Mouse (Mus musculus): Measurements from ENCODE around the gene Nhsl2.

Nhsl2 gene

DNA sequence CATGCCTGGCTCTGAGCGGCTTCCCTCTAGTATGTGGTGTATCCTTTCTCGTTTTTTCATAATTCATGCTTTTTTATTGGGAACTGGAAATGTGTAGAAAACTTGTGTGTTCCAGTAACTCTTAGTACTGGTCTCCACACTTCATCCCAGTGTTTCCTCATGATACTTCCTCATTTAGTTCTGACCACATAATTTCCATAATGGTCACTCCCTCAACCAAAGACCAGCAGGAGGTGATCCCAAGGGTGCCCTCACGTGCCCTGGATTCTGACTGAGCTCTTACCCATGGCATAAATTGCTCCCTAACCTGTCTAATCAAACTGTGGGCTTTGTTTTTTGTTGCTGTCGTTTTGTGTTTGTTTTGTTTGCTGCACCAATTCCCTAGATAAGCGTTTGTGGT lies 58.1 kb downstream of the Nhsl2 start:
- no peak for DNase-seq

DNA sequence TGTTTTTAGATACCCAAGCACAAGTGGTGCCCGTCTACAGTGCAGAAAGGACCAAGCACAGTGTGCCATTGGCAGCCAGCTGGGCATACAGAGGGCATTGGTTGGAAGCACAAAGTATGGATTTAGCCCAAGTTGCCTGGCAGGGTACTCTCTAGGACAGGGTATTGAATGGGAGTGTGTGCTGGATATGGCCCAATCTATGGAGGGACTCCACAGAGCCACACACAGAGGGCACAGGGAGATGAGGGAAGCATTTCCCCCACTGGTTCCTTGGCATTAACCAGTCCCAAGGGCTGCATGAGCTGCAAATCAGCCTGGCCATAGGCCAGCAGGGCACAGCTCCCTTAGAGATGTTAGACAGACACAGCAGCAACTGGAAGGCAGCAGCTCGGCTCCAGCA lies 79.9 kb downstream of the Nhsl2 start:
- no peak for DNase-seq

DNA sequence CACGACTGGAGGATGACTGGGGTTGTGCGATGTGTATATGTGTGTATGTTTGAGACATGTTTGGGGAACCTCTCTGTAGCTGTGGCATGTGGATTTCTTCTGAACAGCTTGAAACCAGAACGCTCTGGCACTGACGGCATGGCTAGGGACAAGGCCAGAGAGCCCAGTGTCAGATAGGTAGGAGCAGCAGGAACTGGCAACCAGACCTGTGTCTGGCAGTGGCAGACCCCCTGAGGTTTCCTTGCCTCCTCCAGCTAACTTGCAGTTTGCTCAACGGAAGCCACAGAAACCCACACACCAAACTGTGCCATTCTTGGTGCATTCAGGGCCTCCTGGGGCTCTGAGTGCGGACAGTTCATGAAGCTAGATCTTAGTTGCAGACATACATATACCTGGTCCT lies 81.1 kb downstream of the Nhsl2 start:
- DNase-seq, result no peak

DNA sequence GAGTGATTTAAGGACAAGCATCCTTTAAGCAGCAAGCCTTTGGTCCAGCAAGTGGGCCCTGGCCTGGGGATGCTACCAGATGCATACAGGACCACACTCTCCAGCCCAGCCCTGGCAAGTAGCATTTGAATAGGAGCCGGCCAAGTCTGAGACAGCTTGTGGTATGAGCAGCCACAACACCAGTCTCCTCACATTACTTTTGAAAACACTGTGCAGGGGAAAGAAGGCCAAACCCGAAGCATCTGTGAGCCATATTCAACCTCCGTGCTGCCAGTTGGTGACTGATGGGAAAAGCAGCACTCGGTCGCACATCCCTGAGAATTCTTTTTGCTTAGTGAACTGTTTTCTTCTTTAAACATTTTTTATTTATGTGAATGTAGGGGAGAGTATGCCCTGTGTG lies 81.8 kb downstream of the Nhsl2 start:
- no peak for DNase-seq

DNA sequence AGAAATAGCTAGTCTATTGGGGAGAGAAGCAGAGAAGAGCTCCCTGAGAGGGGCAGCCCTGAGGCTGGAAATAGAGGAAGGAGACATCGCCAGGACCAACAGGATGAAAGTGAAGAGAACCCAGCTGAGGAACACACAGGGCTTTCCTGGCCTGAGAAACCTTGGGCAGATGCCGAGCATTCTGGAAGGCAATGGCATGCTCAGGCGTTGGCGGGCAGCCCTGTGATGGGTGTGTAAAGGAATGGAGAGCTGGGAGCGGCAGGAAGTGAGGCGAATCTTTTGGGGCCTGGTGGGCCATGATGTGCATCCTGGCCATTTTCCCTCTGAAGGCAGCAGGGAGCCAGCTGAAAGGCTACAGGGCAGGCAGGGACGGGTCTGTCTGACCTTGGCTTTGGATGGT lies 83.1 kb downstream of the Nhsl2 start:
- peak in 1 of 2 experiments; percentile 30 for DNase-seq

DNA sequence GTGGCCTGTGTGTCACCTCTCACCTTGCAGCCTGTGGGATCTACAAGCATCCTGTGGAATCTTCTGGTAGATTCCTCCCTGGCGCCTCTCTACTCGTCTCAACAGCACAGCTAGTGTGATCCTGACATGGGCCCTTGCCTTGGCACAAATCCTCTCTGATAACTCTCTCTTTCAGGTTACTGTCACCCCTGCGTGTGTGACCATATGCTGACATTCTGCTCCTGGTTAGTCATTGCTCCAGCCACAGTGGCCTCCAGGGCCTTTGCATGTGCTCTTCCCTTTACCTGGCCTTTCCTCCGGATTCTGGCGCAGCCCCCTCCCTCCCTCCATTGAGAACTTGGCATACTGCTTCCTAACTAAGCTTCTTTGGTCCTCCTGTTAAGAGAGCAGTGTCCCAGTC lies 84.2 kb downstream of the Nhsl2 start:
- no peak for DNase-seq

DNA sequence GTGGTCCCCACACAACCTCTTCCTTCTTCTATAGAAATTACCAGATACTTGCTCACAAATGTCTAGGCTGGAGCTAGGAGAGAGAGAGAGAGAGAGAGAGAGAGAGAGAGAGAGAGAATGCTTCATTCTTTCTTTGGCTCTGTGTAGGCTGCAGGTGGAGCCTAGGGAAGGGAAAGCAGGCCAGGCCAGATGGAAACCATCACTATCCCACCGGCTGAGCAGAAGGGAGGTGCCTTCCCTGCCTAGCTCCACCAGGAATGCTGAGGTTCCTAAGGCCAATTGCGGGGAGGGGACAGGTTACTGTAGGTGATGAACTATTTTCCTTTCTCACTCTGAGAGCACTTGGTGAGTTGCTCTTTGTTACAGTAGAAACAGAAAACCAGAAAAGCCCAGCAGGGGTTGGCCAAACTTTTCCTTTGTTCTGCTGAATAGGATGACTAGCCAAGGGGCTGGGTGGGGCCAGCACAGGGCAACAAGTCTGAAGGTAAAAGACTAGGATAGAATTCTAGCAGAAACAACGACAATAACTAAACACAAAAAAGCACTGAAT lies 86.2 kb downstream of the Nhsl2 start:
- DNase-seq, result no peak

DNA sequence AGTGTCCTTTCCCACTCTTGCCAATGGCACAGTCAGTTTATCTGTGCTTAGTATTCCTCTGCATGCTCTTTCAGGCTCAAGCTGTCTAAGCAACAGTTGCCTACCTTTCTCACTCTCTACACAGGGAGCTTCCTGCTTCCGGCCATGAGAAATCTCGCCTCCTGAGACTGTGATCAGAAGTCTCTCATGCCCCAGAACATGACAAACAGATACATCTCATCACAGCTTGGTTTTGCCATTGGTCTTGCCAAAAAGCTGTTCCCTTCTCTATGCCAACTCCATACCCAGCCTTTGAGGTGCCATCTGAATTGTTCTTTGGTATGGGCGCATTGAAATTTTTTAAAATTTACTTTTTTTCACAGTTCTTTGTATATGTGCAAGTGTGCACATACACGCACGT lies 90.3 kb downstream of the Nhsl2 start:
- DNase-seq, result no peak

DNA sequence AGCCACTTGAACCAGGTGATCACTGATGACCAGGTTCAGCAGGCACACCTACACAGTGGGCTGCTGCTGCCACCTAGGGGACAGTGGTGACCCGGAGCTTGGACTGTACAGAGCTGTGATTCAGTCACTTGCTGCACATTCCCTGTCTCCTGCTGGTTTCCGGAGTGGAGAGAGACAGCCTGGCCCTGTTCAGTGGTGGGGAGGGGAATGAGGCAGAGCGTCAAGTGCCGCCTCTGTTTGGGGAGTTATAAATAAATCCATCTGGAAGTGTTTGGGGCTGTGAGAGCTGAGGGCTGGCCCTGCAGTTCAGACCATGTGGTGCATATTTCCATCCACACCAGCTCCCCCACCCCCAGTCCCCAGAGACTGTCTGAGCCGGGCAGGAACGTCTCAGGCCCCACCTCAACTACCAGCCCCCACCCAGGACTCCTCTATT lies 93.3 kb downstream of the Nhsl2 start:
- peak; percentile 82 to 87 for DNase-seq

DNA sequence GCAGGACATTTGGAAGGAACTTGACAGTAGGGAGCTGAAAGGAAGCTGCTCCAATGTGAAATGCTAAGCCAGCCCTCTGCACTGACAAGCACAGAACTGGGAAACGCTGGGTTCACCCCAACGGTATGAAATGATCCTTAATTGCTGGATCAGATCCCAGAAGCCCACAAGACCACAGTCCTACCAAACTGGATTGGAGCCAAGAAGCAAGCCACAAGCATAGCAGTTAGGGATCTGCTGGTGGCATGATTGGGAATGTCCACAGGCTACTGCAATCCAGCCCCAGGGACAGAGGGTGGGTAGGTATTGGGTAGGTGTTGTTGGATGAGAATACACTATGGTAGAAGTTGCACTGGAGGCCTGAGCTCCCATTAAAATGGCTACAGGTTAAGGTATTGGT lies 94.6 kb downstream of the Nhsl2 start:
- no peak for DNase-seq

DNA sequence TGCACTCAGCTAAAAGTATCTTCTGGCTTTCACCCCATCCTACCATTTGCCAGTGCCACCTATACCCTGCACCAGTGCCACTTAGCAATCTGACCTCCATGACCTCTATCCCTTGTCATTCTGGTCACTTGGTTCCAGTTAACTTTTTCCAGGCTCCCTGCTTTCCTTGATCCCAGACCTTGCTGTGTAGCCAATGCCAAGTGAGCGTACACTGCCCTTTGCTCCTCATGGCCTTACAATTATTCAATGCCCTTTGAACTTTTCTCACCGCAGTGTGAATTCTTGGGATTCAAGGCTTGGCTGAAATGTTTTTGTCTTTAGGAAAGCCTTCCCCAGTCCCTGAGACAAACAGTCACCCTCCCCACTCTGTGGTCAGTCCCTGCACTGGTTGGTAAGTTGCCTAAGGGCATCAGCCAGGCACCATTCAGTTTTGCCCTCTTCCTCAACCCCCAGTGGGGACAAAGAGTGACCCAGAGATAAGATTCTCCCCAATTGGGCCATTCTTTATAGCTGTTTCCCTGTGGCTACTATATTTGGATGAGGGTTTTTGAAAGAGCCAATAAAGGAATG lies 95.7 kb downstream of the Nhsl2 start:
- no peak for DNase-seq

DNA sequence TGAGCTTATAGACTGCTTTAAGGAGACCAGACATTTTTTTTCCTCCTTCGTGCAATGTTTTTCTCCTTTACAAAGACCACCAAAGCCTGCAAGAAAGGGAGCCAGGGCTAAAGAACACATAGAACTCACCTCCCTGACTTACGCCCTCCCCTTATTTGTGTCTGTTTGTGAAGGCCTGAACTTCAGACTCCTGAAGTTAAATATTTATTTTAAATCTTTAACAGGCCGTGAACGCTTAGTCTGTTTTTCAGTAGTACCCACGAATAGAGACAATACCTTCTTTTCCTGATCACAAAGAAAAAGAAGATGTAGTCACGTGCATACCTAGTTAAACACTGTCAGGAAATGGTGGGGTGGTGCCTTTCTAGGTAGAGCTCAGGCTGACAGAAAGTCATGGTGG lies 103.3 kb downstream of the Nhsl2 start:
- DNase-seq, result no peak

DNA sequence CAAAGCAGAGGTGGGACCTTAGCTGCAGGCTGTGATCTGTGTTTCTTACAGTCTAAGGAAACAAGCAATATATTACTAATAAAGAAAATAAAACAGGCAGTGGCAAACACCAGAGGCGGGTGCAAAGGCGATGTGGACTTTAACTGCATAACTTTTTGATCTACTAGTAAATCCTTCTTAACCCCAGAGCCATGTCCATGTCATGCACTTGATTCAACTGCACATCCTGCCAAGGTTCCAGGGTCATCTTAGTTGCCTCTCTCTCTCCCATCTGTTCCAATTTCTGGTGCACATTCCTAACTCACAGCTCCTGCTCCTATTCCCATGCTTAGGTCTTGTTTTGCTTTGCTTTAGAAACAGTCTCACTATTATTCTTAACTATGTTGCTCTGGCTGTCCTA lies 104.1 kb downstream of the Nhsl2 start:
- DNase-seq, result no peak

DNA sequence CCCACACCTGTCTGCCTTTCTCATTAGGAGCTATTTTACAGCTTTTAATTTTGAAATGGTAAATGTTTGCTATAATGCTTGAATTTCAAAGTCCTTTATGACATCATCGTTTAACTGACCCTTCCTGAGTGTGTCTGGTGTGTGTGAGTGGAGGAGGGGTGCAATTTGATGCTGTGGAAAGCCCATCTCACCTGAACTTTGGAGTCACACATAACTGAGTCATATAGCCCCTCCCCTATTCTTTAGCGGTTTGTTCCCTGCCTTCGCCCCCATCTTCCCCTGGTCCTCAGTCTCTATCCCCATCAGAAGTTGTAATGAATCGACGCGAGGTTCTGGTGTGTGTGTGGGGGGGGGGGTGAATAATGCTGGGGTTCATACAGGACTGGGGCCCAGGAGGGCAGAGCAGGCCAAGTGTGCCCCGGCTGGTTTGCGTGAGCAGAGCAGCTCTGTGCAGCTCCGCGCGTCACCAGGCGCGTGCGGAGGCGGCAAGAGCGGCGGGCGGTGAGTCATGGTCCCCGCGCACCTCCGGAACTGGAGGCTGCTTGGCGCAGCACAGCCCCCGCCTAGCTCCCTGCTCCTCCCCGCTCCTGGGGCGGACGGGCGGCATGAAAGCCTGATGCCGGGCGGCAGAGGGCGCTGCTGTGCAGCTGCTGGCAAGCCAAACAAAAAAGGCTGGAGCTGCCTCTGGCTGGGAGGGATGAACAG lies 104.8 kb downstream of the Nhsl2 start:
- DNase-seq, result peak; percentile 91 to 93

DNA sequence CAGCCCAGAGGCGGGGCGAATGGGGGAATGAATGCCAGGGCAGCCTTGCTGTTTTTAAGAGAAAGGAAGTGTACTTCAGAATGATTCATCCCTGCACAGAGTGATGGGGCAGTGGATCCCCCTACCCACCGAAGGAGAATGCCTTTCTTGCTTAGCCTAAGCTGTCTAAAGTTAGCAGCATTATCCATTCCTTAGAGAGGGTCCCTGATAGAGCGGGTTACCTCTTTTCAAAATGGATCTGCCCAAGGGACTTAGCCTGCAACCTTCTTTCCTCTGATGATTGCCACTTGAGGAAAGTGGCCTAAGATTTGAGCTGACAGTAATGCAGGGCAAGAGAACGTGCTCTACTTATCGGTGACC lies 105.3 kb downstream of the Nhsl2 start:
- DNase-seq, result no peak

DNA sequence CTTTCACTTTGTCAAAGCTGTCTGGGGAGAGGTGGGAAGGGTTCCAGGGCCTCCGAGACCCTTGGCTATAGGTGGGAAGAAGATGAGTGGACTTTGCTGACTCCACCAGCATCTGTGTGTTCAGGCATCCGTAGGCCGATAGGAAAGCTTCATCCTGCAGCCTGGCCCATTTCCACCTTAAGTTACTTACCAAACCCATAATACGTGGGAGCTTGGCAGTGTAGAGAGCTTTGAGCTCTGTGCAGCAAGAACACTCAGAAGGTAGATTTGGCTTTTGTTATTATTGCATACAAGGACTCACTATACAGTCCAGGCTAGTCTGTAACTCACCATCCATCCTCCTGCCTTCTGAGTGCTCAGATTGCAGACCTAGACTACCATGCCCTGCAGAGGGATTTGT lies 112.7 kb downstream of the Nhsl2 start:
- no peak for DNase-seq

DNA sequence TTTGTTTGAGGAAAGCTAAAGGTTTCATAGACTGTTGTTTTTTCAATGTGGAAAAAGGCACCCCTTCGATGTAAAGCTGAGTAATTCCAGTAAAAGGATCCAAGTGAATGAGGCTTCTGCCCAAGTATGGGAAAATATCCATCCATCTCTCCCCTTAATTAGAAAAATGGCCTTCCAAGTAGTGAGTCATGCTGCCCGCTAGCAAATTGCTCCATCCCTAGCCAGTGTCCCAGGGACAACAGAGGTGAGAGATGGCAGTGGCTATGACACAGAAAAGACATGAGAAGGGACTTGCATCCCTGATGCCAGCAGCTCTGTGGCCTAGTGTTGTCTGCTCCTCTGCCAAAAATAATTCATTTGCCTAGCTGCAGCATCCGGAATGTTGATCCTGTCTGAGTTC lies 114.5 kb downstream of the Nhsl2 start:
- DNase-seq, result no peak

DNA sequence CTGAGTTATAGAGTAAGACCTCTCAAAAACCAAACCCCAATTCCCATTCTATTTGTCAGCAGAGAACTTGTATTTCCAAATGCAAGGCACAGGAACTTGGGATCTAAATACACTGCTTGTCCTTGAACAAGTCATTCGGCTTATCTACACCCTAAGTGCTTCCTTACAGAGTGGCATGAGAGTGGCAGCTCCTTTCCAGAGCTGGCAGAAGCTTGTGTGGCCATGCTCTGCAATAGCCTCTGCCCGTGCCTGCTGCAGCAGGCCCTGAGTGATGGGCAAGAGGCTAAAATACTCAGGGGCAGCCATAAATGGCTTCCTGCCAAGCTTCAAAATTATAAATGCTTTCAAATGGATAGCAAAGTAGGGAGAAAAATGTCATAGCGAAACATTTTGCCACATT lies 123.8 kb downstream of the Nhsl2 start:
- DNase-seq, result no peak

DNA sequence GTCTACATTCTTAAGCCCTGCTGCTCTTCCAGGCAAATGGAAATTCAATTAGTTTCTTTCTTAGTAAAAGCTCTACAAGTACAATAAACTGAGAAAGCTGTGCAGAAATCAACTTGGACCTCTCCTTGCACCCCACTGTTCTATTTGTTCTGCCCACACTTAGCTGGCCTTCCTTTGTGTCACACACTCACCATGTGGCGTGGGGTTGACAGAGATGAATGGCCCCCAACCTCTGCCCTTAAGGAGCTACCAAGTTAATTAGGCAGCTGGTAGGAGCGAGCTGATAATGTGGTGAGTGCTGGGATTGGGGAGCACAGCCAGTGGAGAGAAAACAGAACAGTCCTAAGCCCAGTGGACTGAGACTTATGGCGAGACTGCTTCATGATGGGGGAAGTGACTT lies 127.7 kb downstream of the Nhsl2 start:
- no peak for DNase-seq

DNA sequence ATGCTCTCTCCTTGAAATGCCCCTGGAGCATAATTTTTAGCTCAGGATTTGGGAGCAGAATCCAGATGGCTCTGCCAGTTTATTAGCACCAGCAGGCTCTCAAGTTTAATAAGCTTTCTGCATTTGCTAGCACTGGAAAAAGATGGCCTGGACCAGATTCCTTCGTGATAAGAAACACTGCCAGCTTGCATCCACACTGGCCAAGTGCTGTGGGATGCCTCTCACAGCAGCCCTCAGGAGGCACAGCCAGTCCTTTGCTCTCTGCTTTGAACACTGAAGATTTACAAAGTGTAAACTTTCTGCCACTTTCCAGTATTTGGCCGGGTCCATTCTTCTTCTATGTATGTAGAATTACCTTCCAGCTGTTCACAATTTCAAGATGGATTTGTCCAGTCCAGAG lies 129.7 kb downstream of the Nhsl2 start:
- DNase-seq, result no peak

DNA sequence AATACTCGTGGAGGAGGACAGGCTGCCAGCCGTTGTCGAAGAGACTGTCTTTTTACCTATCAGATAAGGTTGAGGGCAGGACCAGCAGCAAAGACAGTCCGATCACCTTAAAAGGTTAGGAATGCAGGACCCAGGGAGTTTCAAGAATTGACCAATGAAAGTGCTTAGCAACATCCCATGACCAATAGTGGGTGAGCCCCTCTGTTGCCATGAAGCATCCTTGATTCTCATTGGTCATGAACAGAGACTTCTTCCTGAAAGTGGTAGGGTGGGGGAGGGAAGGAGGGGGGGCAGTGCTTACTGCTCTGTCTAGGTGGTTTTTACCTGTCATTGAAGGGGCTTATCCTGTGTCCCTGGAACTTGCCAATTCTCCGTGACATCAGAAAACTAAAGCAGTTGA lies 130.1 kb downstream of the Nhsl2 start:
- DNase-seq, result peak in 1 of 2 experiments; percentile 32

DNA sequence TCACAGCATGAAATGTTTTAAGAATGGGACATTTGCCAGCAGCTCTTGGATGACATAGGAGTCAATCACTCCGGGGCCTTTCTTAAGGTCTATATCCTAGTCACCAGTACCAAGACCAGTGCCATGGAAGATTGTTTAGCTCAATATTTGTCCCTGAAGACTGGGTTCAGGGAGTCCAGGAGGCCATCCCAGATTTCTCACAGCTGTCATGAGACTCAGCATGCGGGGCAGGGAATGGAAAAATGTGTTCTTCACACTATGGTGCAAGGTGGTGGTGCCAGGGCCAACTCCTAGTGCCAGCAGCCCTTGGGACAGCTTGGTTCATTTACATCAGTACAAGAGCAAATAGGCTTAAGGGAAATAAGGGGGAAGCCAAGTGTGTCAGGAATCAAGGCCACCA lies 131.4 kb downstream of the Nhsl2 start:
- no peak for DNase-seq

DNA sequence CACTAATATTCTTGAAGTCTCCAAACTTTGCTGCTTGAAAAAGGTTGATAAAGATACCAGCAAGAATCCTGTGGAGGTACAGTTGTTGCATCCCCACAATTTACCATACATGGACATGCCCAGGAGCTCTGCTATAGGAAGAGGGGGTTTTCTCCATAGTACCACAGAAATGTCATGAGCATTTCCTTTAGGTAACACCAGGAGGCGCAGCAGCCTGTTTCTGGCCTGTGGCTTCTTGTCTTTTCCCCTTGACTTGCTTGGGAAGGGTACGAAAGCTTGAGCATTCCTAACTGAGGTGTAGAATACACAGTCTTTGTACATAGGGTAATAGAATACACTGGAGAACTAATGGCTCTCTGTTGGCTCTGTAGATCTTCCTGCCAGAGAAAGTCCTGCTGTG lies 132.3 kb downstream of the Nhsl2 start:
- peak; percentile 20 to 36 for DNase-seq

DNA sequence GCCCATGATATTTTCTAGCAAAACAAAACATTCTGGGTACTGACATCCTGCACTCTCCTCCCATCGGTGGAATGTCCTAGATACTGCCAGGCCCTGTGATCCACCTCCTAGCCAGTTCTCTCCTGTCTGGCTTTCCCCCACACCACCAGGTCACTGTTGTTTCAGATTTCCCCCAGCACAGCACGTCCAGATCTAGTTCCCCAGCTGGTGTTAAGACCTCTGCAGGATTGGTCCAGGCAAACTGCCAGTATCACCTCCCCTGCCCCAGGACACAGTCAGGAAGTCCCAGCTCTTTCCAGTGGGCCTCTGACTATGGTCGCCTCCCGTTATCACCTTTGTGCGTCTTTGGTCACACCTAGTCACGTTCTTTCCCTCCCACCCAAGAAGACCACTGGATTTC lies 134.5 kb downstream of the Nhsl2 start:
- no peak for DNase-seq

Data from kidney, postnatal 4 days (tissue).